Mouse (Mus musculus): Measurements from ENCODE around the gene Scyl3. TPM values are rescaled to one million over a fixed set of nuclear protein-coding genes. Genes with fewer than 3 reads are reported as not detected.

Gene Scyl3
- polyA plus RNA-seq, 2 experiments = 7.2 to 10.2 TPM

GRCm38 (mm10) chr1:163899575-163899974 is 29.3 kb upstream of the Scyl3 start:
- Histone ChIP-seq H3K27ac (no peak overlapping the region), H3K9ac (replicated peaks) (no peak overlapping the region), H3K4me1 (replicated peaks; ENCODE audit: control insufficient read depth in 2 of 2, insufficient read depth in 2 of 2, low read length in 1 of 2) (no peaks in the 10 kb centered on the region), H3K4me2 (ENCODE audit: low read depth) (no peak overlapping the region), H3K9me3 (ENCODE audit: control insufficient read depth, low read length) (no peaks in the 10 kb centered on the region), H3K36me3 (replicated peaks; ENCODE audit: control insufficient read depth, insufficient read depth, low read depth) (no peaks in the 10 kb centered on the region), H3K27me3 (ENCODE audit: control insufficient read depth, insufficient read depth, low read length) (no peaks in the 10 kb centered on the region), H3K4me3 (ENCODE audit: insufficient read depth in 1 of 2, low read depth in 2 of 2, low read length in 2 of 2) (no peak overlapping the region)
- TF ChIP-seq EP300 (IDR thresholded peaks at IDR 0.05; ENCODE audit: low read depth) (no peak), CTCF (IDR thresholded peaks at IDR 0.05; ENCODE audit: low read depth) (no peak)
- WGBS (ENCODE audit: insufficient replicate concordance) = 46% methylated on average over 2 of the region's 2 CpGs
- DNase-seq (ENCODE audit: low read depth in 3 of 3, low spot score in 3 of 3) = no peak
- no peak for ATAC-seq (ENCODE audit: insufficient read depth)

GRCm38 (mm10) chr1:163900168-163900567 is 28.7 kb upstream of the Scyl3 start:
- H3K27me3 ChIP-seq (ENCODE audit: control insufficient read depth, insufficient read depth, low read length) = no peaks in the 10 kb centered on the region
- WGBS (ENCODE audit: insufficient replicate concordance) = 45% methylated on average over 2 of the region's 2 CpGs
- H3K36me3 ChIP-seq (replicated peaks; ENCODE audit: control insufficient read depth, insufficient read depth, low read depth) = no peaks in the 10 kb centered on the region
- ATAC-seq (ENCODE audit: insufficient read depth) (no peak), DNase-seq (ENCODE audit: low read depth in 3 of 3, low spot score in 3 of 3) (no peak)
- no peak overlapping the region for H3K27ac ChIP-seq
- no peaks in the 10 kb centered on the region for H3K9me3 ChIP-seq (ENCODE audit: control insufficient read depth, low read length)
- no peak overlapping the region for H3K4me2 ChIP-seq (ENCODE audit: low read depth)
- H3K4me3 ChIP-seq (ENCODE audit: insufficient read depth in 1 of 2, low read depth in 2 of 2, low read length in 2 of 2) = no peak overlapping the region
- no peak overlapping the region for H3K9ac ChIP-seq (replicated peaks)
- no peaks in the 10 kb centered on the region for H3K4me1 ChIP-seq (replicated peaks; ENCODE audit: control insufficient read depth in 2 of 2, insufficient read depth in 2 of 2, low read length in 1 of 2)
- TF ChIP-seq CTCF (IDR thresholded peaks at IDR 0.05; ENCODE audit: low read depth) = no peak
- no peak for TF ChIP-seq EP300 (IDR thresholded peaks at IDR 0.05; ENCODE audit: low read depth)

- Histone ChIP-seq H3K4me1 (replicated peaks; ENCODE audit: control insufficient read depth in 2 of 2, insufficient read depth in 2 of 2, low read length in 1 of 2) (no peaks in the 10 kb centered on the region), H3K4me2 (ENCODE audit: low read depth) (no peak overlapping the region), H3K27ac (no peak overlapping the region), H3K27me3 (ENCODE audit: control insufficient read depth, insufficient read depth, low read length) (no peaks in the 10 kb centered on the region), H3K9me3 (ENCODE audit: control insufficient read depth, low read length) (no peaks in the 10 kb centered on the region), H3K4me3 (ENCODE audit: insufficient read depth in 1 of 2, low read depth in 2 of 2, low read length in 2 of 2) (no peak overlapping the region), H3K36me3 (replicated peaks; ENCODE audit: control insufficient read depth, insufficient read depth, low read depth) (no peaks in the 10 kb centered on the region), H3K9ac (replicated peaks) (no peak overlapping the region)
- no peak for DNase-seq (ENCODE audit: low read depth in 3 of 3, low spot score in 3 of 3)
- no peak for ATAC-seq (ENCODE audit: insufficient read depth)
- TF ChIP-seq CTCF (IDR thresholded peaks at IDR 0.05; ENCODE audit: low read depth) (no peak), EP300 (IDR thresholded peaks at IDR 0.05; ENCODE audit: low read depth) (no peak)
- 70% methylated on average over 3 of the region's 3 CpGs for WGBS (ENCODE audit: insufficient replicate concordance)
Measured at GRCm38 (mm10) chr1:163903411-163903810, 25.5 kb upstream of the Scyl3 start.

GRCm38 (mm10) chr1:163907007-163907811 is 21.7 kb upstream of the Scyl3 start:
- no peak overlapping the region for H3K4me2 ChIP-seq (ENCODE audit: low read depth)
- ATAC-seq (ENCODE audit: insufficient read depth) (no peak), DNase-seq (ENCODE audit: low read depth in 3 of 3, low spot score in 3 of 3) (no peak)
- no peak overlapping the region for H3K9ac ChIP-seq (replicated peaks)
- H3K4me1 ChIP-seq (replicated peaks; ENCODE audit: control insufficient read depth in 2 of 2, insufficient read depth in 2 of 2, low read length in 1 of 2) = no peaks in the 10 kb centered on the region
- no peaks in the 10 kb centered on the region for H3K36me3 ChIP-seq (replicated peaks; ENCODE audit: control insufficient read depth, insufficient read depth, low read depth)
- H3K27ac ChIP-seq = no peak overlapping the region
- 67% methylated on average over 4 of the region's 4 CpGs for WGBS (ENCODE audit: insufficient replicate concordance)
- H3K9me3 ChIP-seq (ENCODE audit: control insufficient read depth, low read length) = no peaks in the 10 kb centered on the region
- TF ChIP-seq EP300 (IDR thresholded peaks at IDR 0.05; ENCODE audit: low read depth) (no peak), CTCF (IDR thresholded peaks at IDR 0.05; ENCODE audit: low read depth) (no peak)
- H3K27me3 ChIP-seq (ENCODE audit: control insufficient read depth, insufficient read depth, low read length) = no peaks in the 10 kb centered on the region
- no peak overlapping the region for H3K4me3 ChIP-seq (ENCODE audit: insufficient read depth in 1 of 2, low read depth in 2 of 2, low read length in 2 of 2)

GRCm38 (mm10) chr1:163908389-163908788 is 20.5 kb upstream of the Scyl3 start:
- no peak overlapping the region for H3K27ac ChIP-seq
- no peaks in the 10 kb centered on the region for H3K9me3 ChIP-seq (ENCODE audit: control insufficient read depth, low read length)
- no peaks in the 10 kb centered on the region for H3K27me3 ChIP-seq (ENCODE audit: control insufficient read depth, insufficient read depth, low read length)
- H3K9ac ChIP-seq (replicated peaks) = no peak overlapping the region
- no peak overlapping the region for H3K4me3 ChIP-seq (ENCODE audit: insufficient read depth in 1 of 2, low read depth in 2 of 2, low read length in 2 of 2)
- DNase-seq (ENCODE audit: low read depth in 3 of 3, low spot score in 3 of 3) = no peak
- no peaks in the 10 kb centered on the region for H3K4me1 ChIP-seq (replicated peaks; ENCODE audit: control insufficient read depth in 2 of 2, insufficient read depth in 2 of 2, low read length in 1 of 2)
- no peak for ATAC-seq (ENCODE audit: insufficient read depth)
- TF ChIP-seq EP300 (IDR thresholded peaks at IDR 0.05; ENCODE audit: low read depth) (no peak), CTCF (IDR thresholded peaks at IDR 0.05; ENCODE audit: low read depth) (no peak)
- no peak overlapping the region for H3K4me2 ChIP-seq (ENCODE audit: low read depth)
- H3K36me3 ChIP-seq (replicated peaks; ENCODE audit: control insufficient read depth, insufficient read depth, low read depth) = no peaks in the 10 kb centered on the region
- 31% methylated on average over 11 of the region's 11 CpGs for WGBS (ENCODE audit: insufficient replicate concordance)

All from liver, embryonic 14.5 days (tissue).